Mouse (Mus musculus) embryonic fibroblast, embryonic 13.5 days (primary cell): ENCODE measurements at regions not wholly inside any gene's neighbourhood (a gene's known extent, or its start where the extent isn't known, plus 50 kb on each side); places are given as distances from the start of the nearest gene placed in this dataset.

Source experiments
- H3K27ac ChIP-seq: 2 replicates; pipeline ENCODE4 v1.5.1; 2012; ENCODE audit warnings: low read length, control low read depth, inconsistent platforms; ENCODE audit not compliant: insufficient read depth
- H3K4me1 ChIP-seq: 2 replicates; pipeline ENCODE4 v1.6.1; 2011; ENCODE audit warnings: low read length; ENCODE audit not compliant: control insufficient read depth, insufficient read depth
- H3K4me3 ChIP-seq: 2 replicates; pipeline ENCODE4 v1.5.1; 2011; ENCODE audit warnings: mild to moderate bottlenecking, control low read depth, low read length; ENCODE audit not compliant: insufficient read depth
- CTCF ChIP-seq: IDR thresholded peaks from 2 replicates; pipeline ENCODE4 v1.5.1; 2011; ENCODE audit warnings: mild to moderate bottlenecking, control low read depth, low read length, moderate library complexity, borderline replicate concordance; ENCODE audit not compliant: insufficient read depth
- POLR2A ChIP-seq: IDR thresholded peaks from 2 replicates; pipeline ENCODE4 v1.6.1; 2011; ENCODE audit warnings: low read depth, mild to moderate bottlenecking, control low read depth, low read length, moderate library complexity

DNA sequence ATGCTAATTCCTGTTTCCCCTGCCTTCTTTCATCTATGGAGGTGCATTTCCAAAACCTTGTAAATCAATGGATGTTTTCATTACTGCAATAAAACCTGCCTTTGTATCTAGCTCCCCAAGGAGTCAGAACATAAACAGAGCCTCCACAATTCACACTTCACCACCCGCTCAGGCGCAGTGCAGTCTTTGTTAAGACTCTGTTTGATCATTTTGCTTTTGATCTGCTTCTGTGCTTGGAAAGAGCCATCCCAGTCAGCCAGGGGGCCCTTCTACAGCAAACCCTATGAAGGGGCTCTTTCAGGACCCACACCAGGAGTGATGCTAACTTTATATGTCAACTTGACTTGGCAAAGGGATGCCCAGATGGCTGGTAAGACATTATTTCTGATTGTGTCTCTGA, 86.7 kb upstream of the Ptprm start:
- H3K4me1 ChIP-seq: no peaks in the 10 kb centered on the region
- H3K4me3 ChIP-seq: no peak overlapping the region
- H3K27ac ChIP-seq: no peak overlapping the region
- no peak for TF ChIP-seq CTCF
- TF ChIP-seq POLR2A: no peak

DNA sequence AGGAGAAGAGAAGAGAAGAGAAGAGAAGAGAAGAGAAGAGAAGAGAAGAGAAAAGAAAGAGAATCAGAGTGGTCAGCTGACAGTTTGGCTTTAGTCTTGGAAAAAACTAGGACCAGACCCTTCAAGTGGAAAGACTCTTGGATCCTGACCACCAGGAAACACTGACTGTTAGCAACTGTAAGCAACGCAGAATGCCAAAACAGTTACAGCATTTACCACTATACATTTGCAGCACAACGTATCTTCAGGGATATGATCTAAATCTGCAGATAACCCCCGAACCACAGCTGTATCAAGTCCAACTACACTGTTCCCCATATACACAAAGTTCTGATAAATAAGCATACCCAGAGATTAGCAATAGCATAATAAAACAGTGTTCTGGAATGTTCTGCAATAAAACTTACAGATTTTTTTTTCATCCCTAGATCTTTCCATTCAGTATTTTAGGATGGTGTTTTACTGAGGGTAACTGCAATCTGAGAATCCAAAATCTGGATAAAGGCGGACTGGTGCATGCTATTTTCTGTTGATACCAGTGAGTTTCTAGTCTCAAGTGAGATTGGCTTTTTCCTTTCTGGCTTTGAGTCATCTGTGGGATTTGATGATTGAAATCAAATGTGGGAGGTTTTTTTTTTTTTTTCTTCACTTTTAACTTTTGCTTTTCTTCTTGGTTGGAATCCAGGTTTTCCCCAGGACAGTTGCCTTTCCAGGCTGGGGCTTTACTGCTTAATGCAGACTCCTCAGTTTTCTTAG, 65.9 kb upstream of the Ptprm start:
- no peak overlapping the region for H3K27ac ChIP-seq
- H3K4me1 ChIP-seq: no peaks in the 10 kb centered on the region
- H3K4me3 ChIP-seq: no peak overlapping the region
- TF ChIP-seq CTCF (no peak), POLR2A (no peak)

DNA sequence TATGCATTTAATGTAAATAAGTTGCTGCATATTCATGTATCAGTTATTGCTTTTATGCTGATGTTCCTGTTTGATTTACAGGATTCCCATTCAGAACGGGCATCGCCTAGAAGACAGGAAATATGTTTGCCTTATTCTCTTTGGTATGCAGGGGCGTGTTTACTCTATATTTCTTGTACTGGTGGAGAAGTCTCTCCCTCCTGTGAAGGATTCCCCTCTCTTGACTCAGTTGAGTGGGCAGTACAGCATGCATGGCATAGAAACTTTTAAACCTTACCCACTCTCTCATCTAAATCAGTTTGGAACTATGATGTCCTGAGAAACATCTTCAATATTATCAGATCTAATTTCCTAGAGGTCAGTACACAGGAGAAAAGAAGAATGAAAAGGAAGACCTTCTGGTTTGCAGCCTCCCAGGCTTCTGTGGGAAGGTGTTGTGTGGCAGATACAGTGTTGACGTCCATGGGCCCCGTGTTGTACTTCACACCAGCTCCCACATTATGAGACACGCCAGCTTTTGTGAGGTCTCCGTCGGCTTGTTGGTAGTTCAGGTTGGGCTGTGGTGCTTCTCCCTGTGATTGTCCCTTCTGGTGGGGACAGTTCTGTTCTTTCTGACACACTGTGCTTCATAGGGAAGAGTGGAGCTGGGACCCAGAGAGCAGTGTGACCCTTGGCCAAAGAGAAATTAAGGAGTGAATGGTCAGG, 58.4 kb upstream of the Ptprm start:
- TF ChIP-seq CTCF (no peak), POLR2A (no peak)
- no peaks in the 10 kb centered on the region for H3K4me1 ChIP-seq
- H3K27ac ChIP-seq: no peak overlapping the region
- no peak overlapping the region for H3K4me3 ChIP-seq

DNA sequence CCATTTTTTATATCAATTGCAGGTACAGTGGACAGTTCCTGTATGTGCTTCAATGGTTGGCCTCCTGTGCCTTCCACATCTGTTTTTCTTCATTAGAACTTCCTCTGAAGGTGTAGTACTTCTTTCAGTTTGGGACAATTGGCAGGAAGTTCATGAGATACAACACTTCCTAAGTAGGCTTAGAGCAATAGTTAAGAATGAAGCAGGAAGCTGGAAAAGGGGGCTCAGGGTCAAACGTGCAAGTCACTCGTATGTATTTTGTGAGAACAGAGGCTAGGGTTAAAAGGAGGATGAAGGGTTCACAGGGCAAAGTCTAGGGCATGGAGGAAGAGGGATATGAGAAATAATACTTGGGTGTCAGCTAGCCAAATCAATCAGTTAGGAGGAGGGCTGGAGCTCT, 55.7 kb upstream of the Ptprm start:
- H3K27ac ChIP-seq: no peak overlapping the region
- H3K4me3 ChIP-seq: no peak overlapping the region
- TF ChIP-seq POLR2A: no peak
- TF ChIP-seq CTCF: no peak
- H3K4me1 ChIP-seq: no peaks in the 10 kb centered on the region

DNA sequence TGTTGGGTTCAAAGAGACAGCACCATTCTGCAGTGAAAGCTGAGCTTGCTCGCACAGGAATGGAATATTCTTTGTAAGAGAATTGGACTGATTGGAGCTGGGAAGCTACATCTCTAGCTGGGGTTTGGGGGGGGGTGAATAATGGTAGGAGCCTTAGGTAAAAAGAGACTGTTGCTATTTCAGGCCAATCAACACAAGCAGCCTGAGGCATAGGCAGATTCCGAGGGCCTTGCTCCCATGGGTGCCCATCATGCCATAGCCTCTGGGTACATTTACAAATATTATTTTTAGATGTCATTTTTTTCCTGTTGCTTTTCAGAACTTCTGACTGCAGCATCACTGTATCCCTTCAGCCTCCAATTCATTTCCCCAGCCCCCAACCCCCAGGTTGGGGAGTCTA, 51.7 kb upstream of the Ptprm start:
- H3K4me1 ChIP-seq: no peaks in the 10 kb centered on the region
- no peak overlapping the region for H3K27ac ChIP-seq
- no peak overlapping the region for H3K4me3 ChIP-seq
- TF ChIP-seq POLR2A (no peak), CTCF (no peak)
